Mouse (Mus musculus): ENCODE data around the gene Fbxo24.

DNA sequence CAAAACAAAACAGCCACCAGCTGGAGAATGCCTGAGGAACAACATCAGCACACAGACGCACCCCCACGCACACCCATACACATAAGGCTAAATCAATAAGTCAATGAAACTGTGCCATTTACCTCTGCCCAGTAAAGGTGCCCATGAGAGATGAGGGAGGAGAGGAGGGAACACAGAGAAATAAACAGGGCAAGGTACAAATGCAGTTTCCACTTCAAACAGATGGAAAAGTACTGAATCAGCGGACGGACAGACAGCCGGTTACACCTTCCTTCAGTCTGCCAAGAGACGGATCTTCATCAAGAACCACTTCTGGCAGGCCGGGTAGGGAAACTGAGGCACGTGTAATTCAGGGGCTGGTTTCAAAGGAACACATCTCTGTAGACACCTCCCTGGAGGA lies 46.0 kb upstream of the Fbxo24 start:
- TF ChIP-seq CTCF (IDR thresholded peaks at IDR 0.05; ENCODE audit: low read depth): no peak
- TF ChIP-seq EP300 (optimal IDR thresholded peaks at IDR 0.05): no peak

Data from stomach, postnatal 0 days (tissue).